Mouse (Mus musculus) gastrocnemius, postnatal 14 days (tissue): ENCODE data around the gene Trp53tg5. TPM values are rescaled to one million over a fixed set of nuclear protein-coding genes. Genes with fewer than 3 reads are reported as not detected.

ENCODE experiments used
- DNase-seq: peaks from one replicate; pipeline ENCODE4 v3.0.0; 2021; ENCODE audit warnings: mixed read lengths
- intact Hi-C: fragments of 180-260 bp; cut with DNase I; formaldehyde crosslinking; loops from one replicate; pipeline ENCODE4 v1.15.1; 2025; ENCODE audit warnings: low total_unique reads
- total RNA-seq, 2 experiments: library from RNA; stranded (reverse); gene quantifications; 2 replicates each; pipeline ENCODE4 v1.2.3; 2021

Gene Trp53tg5
- total RNA-seq, 2 experiments from 2014 or later = not detected

- DNase-seq = no peak
- intact Hi-C loops = no loop called here
Measured at GRCm38 (mm10) chr2:164497691-164498268, 24.3 kb upstream of the Trp53tg5 start.

- intact Hi-C loops = no loop called here
- DNase-seq = peak; percentile 90
Measured at GRCm38 (mm10) chr2:164496847-164497690, 23.5 kb upstream of the Trp53tg5 start, which contains the start of gene Pigt. Gene Pigt (plus strand): TSS chr2:164497520.

- no peak for DNase-seq
- intact Hi-C loops = no loop called here
Measured at GRCm38 (mm10) chr2:164496331-164496730, 22.8 kb upstream of the Trp53tg5 start.

GRCm38 (mm10) chr2:164494126-164494525 lies 20.6 kb upstream of the Trp53tg5 start:
- intact Hi-C loops = no loop called here
- DNase-seq = no peak

- no peak for DNase-seq
- intact Hi-C loops = no loop called here
Measured at GRCm38 (mm10) chr2:164487812-164488211, 14.3 kb upstream of the Trp53tg5 start.

GRCm38 (mm10) chr2:164487115-164487527 lies 13.6 kb upstream of the Trp53tg5 start:
- DNase-seq = no peak
- intact Hi-C loops = no loop called here

- intact Hi-C loops = no loop called here
- DNase-seq = peak; percentile 68
Measured at GRCm38 (mm10) chr2:164486258-164487114, 13.0 kb upstream of the Trp53tg5 start.

- intact Hi-C loops = no loop called here
- DNase-seq = peak; percentile 45
Measured at GRCm38 (mm10) chr2:164485681-164486257, 12.2 kb upstream of the Trp53tg5 start, which contains the start of gene Dbndd2. Gene Dbndd2 (plus strand): TSS chr2:164486106.

- DNase-seq = peak; percentile 42
- intact Hi-C loops = loop anchor here (5.0 kb wide), 1 partner anchor 42 kb away; no protein-coding TSS in a partner anchor
Measured at GRCm38 (mm10) chr2:164470254-164470653, 3.3 kb downstream of the Trp53tg5 start.

- intact Hi-C loops = no loop called here
- DNase-seq = no peak
Measured at GRCm38 (mm10) chr2:164466787-164467186, 6.7 kb downstream of the Trp53tg5 start.

- DNase-seq = no peak
- intact Hi-C loops = no loop called here
Measured at GRCm38 (mm10) chr2:164465161-164465560, 8.4 kb downstream of the Trp53tg5 start.

- intact Hi-C loops = loop anchor here (5.0 kb wide), 1 partner anchor 44 kb away; no protein-coding TSS in a partner anchor
- DNase-seq = peak; percentile 97
Measured at GRCm38 (mm10) chr2:164460745-164461551, 12.6 kb downstream of the Trp53tg5 start, which contains the start of gene Gm20458. Gene Gm20458 (plus strand): TSS chr2:164460967.

GRCm38 (mm10) chr2:164458535-164458934 lies 15.0 kb downstream of the Trp53tg5 start:
- intact Hi-C loops = no loop called here
- DNase-seq = no peak

- no peak for DNase-seq
- intact Hi-C loops = no loop called here
Measured at GRCm38 (mm10) chr2:164457942-164458341, 15.6 kb downstream of the Trp53tg5 start.

GRCm38 (mm10) chr2:164456864-164457300 lies 16.6 kb downstream of the Trp53tg5 start, which contains the start of gene Sys1:
Gene Sys1 (plus strand): TSS chr2:164456964.
- DNase-seq = no peak
- intact Hi-C loops = no loop called here

- intact Hi-C loops = no loop called here
Measured at GRCm38 (mm10) chr2:164456413-164456812, 17.1 kb downstream of the Trp53tg5 start.

GRCm38 (mm10) chr2:164455421-164456190 lies 17.9 kb downstream of the Trp53tg5 start:
- intact Hi-C loops = no loop called here
- DNase-seq = peak; percentile 60

More at GRCm38 (mm10) chr2:164456413-164456812, 17.1 kb downstream of the Trp53tg5 start:
- DNase-seq = no peak

- intact Hi-C loops = no loop called here
- DNase-seq = peak; percentile 66
Measured at GRCm38 (mm10) chr2:164454846-164455245, 18.7 kb downstream of the Trp53tg5 start.
